Mouse (Mus musculus) right cerebral cortex, postnatal 10 days (tissue): ENCODE results near the gene Prpf6.

ENCODE experiments used
- DNase-seq, 2 experiments: peaks; one replicate each; pipeline ENCODE4 v3.0.0; 2021; ENCODE audit warnings: low spot score in 2 of 2

Prpf6 gene

DNA sequence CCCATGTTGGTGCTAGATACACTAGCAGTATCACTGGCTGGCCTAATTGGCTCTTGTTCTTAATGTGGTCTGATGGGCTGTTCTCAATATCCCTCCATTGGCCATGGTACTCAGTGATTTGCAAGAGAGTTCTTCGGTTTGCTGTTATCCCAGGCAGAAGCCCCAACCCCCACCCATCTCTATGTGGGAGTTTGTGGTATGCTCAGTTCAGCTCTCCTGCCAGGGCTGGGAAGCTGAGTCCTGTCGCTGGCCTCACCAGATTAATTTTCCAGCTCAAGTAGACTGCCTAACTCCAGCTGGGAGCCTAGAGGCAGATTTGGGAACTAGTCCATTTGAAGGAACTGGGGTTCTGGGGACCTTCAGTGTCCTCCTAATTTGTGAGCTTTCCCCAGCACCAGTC, 65.8 kb downstream of the Prpf6 start:
- DNase-seq, result no peak

DNA sequence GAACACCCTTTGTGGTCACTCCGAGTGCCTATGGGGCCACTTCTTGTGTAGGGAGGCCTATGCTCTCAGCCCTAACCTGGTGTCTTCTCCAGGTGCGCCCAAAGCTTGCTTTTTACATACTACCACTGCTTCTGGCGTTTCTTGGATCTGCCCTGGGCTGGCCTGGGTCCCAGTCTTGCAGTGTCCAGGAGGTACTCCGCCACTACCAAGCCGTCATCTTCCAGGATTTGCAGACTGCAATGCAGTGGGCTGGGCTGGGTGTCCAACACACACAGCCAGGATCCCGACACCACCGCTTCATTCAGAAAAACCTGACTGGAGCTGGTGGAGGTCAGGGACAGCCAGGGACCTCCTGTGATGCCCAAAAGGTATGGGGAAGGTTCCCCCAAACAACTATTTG, 66.9 kb downstream of the Prpf6 start:
- no peak for DNase-seq

DNA sequence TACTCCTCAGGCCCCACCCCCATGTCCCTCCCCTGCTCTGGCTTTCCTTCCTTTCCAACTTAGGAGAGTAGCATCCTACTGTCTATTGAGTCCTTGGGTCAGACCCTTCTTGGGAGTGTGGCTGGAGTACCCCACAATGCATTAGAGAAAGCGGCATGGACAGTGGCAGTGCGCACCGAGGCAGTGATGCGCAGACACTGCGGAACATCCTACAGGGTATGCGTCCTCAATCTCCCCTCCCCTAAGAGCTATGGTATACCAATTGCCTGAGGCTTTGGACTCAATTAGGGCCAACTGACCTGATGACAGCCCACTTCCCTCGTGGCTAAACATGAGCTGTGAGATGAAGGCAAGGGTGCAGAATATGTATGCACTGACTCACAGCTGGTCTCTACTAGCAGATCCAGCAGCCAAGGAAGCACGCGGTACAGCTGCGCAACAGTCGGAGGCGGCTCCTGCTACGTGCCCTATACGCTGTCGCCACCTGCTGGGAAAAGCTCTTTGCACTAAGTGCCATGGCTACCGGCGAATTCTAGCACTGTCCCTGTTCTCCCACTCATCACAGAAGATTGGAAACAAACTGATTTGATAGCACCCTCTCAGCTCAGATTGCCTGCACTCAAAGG, 67.4 kb downstream of the Prpf6 start:
- peak; percentile 56 to 64 for DNase-seq

DNA sequence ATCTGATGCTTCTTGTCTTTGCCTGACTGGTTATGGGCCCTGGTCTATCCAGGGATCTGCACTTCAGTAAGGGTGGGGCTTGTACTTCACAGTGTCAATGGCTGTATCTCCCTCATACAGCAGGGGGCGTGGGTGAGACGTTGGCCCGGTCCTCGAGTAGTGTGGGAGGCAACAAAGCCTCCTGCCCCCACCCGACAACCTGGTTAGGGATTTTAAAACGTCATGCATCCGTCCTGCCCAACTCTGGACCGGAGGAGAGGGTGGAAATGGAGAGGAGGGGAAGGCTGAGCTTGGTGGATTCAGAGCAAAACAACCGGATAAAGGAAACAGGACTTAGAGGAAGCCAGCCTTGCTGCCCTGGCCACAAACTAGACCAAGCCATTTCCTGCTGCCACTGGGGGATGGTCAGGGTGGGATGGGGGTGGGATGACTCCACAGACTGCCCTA, 68.0 kb downstream of the Prpf6 start:
- DNase-seq, result peak; percentile 80 to 82

DNA sequence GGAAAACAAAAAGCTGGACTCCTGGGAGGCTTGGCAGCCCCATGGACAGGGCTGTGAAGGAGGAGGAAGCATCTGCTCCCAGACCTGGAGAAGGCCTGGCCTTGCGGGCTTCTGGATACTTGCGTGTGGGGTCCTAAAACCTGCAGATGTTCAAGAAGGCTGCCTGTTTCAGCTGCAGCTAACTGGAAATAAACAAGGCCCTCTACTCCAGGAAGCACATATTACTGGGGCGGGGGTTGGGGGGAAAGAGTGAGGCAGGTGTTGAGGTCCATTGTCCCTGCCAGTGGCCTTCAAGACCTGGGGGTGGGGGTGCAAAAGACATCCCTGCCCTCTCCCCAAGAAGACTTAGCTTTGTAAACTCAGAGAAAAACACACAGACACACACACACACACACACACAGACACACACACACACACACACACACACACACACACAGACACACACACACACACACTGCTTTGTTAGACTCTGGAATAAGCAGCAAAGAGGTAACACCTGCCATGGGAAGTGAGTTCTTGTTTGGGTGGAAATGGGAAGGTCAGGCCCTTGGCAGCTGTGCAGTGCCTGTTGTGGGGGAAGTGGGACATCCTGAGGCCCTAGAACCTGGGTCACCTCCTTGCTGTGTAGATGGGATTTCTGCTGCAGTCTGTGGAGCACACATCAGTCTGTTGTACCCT, 71.1 kb downstream of the Prpf6 start:
- no peak for DNase-seq

GRCm38 (mm10) chr2:181663298-181663630, 71.6 kb downstream of the Prpf6 start:
- DNase-seq, result no peak

DNA sequence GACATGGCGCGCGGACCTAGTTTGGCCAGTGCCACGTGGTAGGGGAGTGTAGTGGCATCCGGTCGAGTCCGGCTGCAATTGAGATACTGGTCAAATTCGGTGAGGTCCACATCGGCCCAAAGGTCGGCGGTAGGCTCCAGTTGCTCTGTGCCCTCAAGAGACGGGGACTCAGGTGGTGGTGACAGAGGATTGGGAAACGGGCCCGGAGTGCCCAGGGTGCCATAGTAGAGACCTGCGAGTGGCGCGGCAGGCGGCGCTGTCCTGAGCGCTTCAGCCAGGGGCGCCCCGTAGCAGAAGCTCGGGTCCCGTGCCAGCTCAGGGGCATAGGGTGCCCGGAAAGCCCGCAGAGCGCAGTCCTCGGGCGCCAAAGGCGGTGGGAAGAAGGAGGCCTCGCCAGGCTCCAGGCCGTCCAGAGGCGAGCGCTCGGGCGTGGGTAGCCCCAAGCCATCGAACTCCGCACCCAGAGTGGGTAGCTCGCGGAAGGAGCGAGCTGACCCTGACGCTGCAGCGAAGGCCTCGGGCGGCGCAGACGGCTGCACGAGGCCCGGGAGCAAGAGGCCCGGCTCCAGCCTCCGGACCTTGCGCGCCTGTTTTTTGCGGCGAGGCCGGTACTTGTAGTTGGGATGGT, 78.7 kb downstream of the Prpf6 start:
- no peak for DNase-seq

- DNase-seq, result peak in 1 of 2 experiments; percentile 37
Measured at GRCm38 (mm10) chr2:181670913-181671311, 79.2 kb downstream of the Prpf6 start.

DNA sequence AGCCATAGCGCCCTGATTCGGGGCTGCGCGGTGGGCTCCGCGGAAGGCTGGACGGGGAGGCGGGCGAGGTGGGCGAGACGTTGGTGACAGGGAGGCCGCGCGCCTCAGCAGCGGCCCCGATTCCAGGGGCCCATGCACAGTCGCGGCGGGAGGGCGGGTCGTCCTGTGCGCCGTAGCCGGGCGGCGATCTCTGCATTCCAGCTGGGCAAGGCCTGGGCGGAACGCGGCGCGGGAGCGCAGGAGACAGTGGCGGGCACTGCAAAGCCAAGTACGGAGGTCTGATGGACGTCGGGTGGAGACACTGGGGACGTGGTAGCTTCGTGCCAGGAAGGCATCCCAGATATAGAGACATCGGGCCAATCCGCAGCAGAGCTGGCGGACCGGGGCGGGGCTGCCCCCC, 79.7 kb downstream of the Prpf6 start, which contains the start of gene Sox18:
Gene Sox18 (minus strand): TSS at position 315 of the 400 bp plus-strand sequence.
- DNase-seq, result peak in 1 of 2 experiments; percentile 32

- DNase-seq, result no peak
Measured at GRCm38 (mm10) chr2:181671984-181672383, 80.3 kb downstream of the Prpf6 start.

DNA sequence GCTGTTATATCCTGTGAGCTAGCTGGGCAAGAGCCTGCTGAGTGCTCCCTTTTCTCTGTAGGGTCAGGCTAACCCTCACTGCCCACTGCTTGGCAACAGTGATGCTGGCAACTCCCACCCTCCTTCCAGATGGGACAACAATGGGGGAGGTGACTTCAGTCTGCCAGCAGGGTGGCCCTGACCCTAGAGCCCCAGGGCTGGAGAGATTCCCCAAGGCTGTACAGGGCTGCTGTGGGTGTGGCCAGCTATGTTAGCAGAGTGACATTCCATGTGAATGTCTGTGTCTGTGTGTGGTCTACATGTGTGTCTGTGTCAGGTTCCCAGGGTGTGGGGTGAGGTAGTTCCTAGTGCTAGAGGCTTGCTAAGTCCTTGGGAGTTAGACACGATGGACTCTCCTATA, 81.8 kb downstream of the Prpf6 start:
- DNase-seq, result no peak

DNA sequence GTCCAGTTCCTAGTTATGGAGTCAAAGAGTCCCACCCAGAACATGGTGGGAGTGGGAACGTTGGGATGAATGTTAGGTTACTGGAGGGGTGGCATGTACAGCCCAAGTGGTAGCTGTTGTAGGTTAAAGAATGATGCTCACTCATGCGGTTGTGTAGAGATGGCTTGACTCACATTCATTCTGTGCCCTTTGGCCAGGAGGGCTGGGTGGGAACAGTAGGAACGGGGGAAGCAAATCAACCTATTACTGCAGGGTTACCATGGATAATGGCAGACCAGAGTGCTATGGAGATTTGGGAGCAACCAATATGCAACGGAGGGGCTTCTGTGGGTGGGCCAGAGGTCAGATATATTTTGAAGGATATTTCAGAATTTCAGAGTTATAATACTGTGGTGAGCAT, 83.3 kb downstream of the Prpf6 start:
- DNase-seq, result no peak

DNA sequence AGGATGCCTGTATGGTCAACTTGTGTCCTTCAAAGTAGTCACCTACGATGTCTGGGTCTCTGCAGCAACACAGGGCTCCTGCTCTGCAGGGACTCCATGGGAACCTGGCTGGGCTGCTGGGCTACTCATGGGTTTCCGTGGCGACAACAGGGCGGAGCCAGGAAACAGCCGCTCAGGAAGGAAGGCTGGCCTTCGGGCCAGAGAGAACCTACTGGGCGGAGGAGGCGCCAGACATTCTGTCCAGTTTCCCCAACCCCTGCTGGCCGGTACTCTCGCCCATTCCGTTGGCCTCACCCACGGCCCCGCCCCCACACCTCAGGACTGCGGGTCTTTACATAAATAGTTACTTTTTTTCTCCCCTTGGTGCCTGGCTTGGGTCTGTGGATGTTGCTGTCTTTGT, 83.8 kb downstream of the Prpf6 start:
- DNase-seq, result peak; percentile 70 to 74

GRCm38 (mm10) chr2:181676424-181676823, 84.8 kb downstream of the Prpf6 start:
- DNase-seq, result peak; percentile 31 to 54

GRCm38 (mm10) chr2:181677096-181677754, 85.6 kb downstream of the Prpf6 start:
- DNase-seq, result peak in 1 of 2 experiments; percentile 27

- DNase-seq, result peak in 1 of 2 experiments; percentile 30
Measured at GRCm38 (mm10) chr2:181677755-181678098, 86.1 kb downstream of the Prpf6 start.

GRCm38 (mm10) chr2:181678780-181679179, 87.1 kb downstream of the Prpf6 start:
- peak; percentile 84 to 88 for DNase-seq

DNA sequence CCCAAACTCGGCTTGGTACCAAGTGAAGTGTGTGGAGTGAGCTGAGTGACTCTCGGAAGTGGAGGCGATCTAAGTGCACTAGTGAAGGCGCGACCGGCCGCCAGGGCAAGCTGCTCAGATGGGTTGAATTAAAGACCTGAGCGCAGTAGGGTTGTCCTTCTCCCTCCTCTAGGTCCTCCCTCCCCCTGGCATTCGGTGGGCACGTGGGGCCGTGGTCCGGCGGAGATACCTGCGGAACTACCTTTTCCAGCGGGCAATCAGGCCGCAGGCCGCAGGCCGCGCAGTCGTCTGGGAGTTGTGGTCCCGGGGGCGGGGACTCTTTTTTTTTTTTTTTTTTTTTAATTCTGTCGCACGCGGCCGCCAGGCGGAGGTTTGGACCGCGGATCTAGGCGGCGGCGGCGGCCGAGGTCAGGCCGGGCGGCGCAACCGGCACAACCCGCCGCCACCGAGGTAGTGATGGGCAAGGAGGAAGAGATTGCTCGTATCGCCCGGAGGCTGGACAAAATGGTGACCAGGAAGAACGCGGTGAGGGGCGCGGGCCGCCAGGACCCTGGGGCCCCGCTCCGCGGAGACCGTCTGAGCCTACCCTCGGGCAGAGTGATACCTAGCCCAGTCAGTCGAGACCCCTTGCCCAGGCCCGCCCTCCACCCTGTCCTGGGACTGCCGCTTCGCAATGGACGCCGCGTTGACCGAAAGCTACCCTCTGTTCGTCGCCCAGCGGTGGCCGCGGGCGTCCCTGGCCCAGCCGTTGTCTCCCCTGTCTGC, 88.5 kb downstream of the Prpf6 start, which contains the start of gene Tcea2:
Gene Tcea2 (plus strand): TSS at position 360 of the 765 bp plus-strand sequence.
- peak; percentile 83 to 84 for DNase-seq

DNA sequence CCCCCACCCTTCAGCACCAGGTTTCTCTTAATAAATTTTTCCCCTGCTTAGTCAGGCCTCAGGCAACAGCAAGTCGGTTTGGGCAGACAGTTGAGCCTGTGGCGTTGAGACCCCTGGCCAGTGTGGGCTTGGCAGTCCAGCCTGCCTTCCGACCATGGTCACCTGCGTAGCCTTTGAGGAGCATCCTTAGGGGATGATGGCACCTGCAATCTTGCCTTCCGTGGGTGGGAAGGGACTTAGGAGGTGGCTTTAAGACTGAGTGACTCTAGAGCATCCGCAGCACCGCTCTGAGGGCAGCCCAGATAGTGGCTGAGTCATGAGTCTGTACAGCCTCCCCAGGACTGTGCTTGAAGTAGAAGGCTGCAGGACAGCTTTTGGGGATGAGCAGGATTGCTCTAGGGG, 89.0 kb downstream of the Prpf6 start:
- DNase-seq, result peak in 1 of 2 experiments; percentile 52

GRCm38 (mm10) chr2:181681978-181682377, 90.3 kb downstream of the Prpf6 start:
- DNase-seq, result no peak

DNA sequence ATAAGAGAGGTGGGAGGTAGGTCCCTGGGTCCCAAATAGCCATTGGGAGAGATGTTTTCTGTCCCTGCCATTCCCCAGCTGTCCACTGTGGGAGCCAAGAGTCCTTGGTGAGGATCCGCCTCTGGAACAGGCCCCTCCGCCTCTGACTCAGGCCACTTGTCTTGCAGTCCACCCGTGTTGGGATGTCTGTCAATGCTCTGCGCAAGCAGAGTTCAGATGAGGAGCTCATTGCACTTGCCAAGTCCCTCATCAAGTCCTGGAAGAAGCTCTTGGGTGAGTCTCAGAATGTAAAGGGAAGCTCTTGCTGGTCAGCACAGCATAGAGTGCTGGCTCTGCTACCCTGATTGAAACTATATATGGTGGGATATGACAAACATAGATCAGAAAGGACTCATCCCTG, 91.7 kb downstream of the Prpf6 start:
- no peak for DNase-seq

GRCm38 (mm10) chr2:181684713-181685112, 93.0 kb downstream of the Prpf6 start:
- DNase-seq, result no peak
